Mouse (Mus musculus) embryonic facial prominence, embryonic 11.5 days (tissue): ENCODE measurements at regions not wholly inside any gene's neighbourhood (a gene's known extent, or its start where the extent isn't known, plus 50 kb on each side); places are given as distances from the start of the nearest gene placed in this dataset.

Source experiments
- ATAC-seq: fragments of 200-750 bp; cut with Nextera tagmentation; replicated peaks from 2 replicates; pipeline ENCODE4 v1.8.0; 2017; ENCODE audit warnings: low read depth; ENCODE audit not compliant: insufficient number of reproducible peaks, low FRiP score, low TSS enrichment
- DNase-seq: peaks from one replicate; pipeline ENCODE4 v3.0.0-alpha.2; 2015; ENCODE audit warnings: low spot score
- H3K27ac ChIP-seq: fragments of 300-500 bp; sonication (generic); replicated peaks from 2 replicates; pipeline ENCODE4 v1.5.1; 2014; ENCODE audit warnings: mild to moderate bottlenecking, low read depth, low read length, control low read depth
- H3K27me3 ChIP-seq: fragments of 300-500 bp; sonication (generic); 2 replicates; pipeline ENCODE4 v1.6.1; 2014; ENCODE audit warnings: mild to moderate bottlenecking, low read length, moderate library complexity, mixed read lengths; ENCODE audit not compliant: control insufficient read depth, insufficient read depth
- H3K36me3 ChIP-seq: fragments of 300-500 bp; sonication (generic); replicated peaks from 2 replicates; pipeline ENCODE4 v1.6.1; 2014; ENCODE audit warnings: low read depth, mild to moderate bottlenecking, low read length, moderate library complexity, mixed read lengths; ENCODE audit not compliant: control insufficient read depth, insufficient read depth
- H3K4me1 ChIP-seq: fragments of 300-500 bp; sonication (generic); 2 replicates; pipeline ENCODE4 v1.6.1; 2014; ENCODE audit warnings: low read length, mixed read lengths; ENCODE audit not compliant: control insufficient read depth, insufficient read depth
- H3K4me2 ChIP-seq: fragments of 300-500 bp; sonication (generic); 2 replicates; pipeline ENCODE4 v1.6.1; 2014; ENCODE audit warnings: low read depth, mild to moderate bottlenecking, control low read depth, low read length, moderate library complexity
- H3K4me3 ChIP-seq: fragments of 300-500 bp; sonication (generic); 2 replicates; pipeline ENCODE4 v1.5.1; 2014; ENCODE audit warnings: low read depth, low read length, control low read depth
- H3K9ac ChIP-seq: fragments of 300-500 bp; sonication (generic); replicated peaks from 2 replicates; pipeline ENCODE4 v1.6.1; 2014; ENCODE audit warnings: mild to moderate bottlenecking, control low read depth, low read length
- H3K9me3 ChIP-seq: fragments of 300-500 bp; sonication (generic); replicated peaks from 2 replicates; pipeline ENCODE4 v1.6.1; 2016; ENCODE audit warnings: mild to moderate bottlenecking, low read length, inconsistent platforms, mixed read lengths; ENCODE audit not compliant: control insufficient read depth
- WGBS: fragments of 180-500 bp; shearing (Covaris S2); extraction: QIAGEN DNeasy Blood & Tissue Kit; methylation state at CpG from one replicate; pipeline ENCODE4 v1.1.7; 2014; 5-methylcytosine and 5-hydroxymethylcytosine counted together

- Histone ChIP-seq H3K27ac (no peak overlapping the region), H3K36me3 (no peaks in the 10 kb centered on the region), H3K4me2 (no peak overlapping the region), H3K9ac (no peak overlapping the region), H3K27me3 (no peaks in the 10 kb centered on the region), H3K4me1 (no peaks in the 10 kb centered on the region), H3K4me3 (no peak overlapping the region), H3K9me3 (no peaks in the 10 kb centered on the region)
- WGBS, result 72% methylated on average over 3 of the region's 3 CpGs
- DNase-seq, result no peak
- ATAC-seq, result no peak
These were observed 1229.3 kb upstream of the Slc10a2 start for GRCm38 (mm10) chr8:6334254-6334993.

GRCm38 (mm10) chr8:6321346-6321745 is 1216.2 kb upstream of the Slc10a2 start:
- ATAC-seq (no peak), DNase-seq (no peak)
- Histone ChIP-seq H3K36me3 (no peaks in the 10 kb centered on the region), H3K27me3 (no peaks in the 10 kb centered on the region), H3K27ac (no peak overlapping the region), H3K4me1 (no peaks in the 10 kb centered on the region), H3K9ac (no peak overlapping the region), H3K4me2 (no peak overlapping the region), H3K9me3 (no peaks in the 10 kb centered on the region), H3K4me3 (no peak overlapping the region)
- 80% methylated on average over 1 of the region's 1 CpGs for WGBS

- 74% methylated on average over 4 of the region's 4 CpGs for WGBS
- Histone ChIP-seq H3K9ac (no peak overlapping the region), H3K27ac (no peak overlapping the region), H3K4me1 (no peaks in the 10 kb centered on the region), H3K9me3 (no peaks in the 10 kb centered on the region), H3K36me3 (no peaks in the 10 kb centered on the region), H3K27me3 (no peaks in the 10 kb centered on the region), H3K4me2 (no peak overlapping the region), H3K4me3 (no peak overlapping the region)
- DNase-seq, result no peak
- ATAC-seq, result no peak
These were observed 1210.2 kb upstream of the Slc10a2 start for GRCm38 (mm10) chr8:6315162-6315845.

- no peak overlapping the region for H3K9ac ChIP-seq
- no peak for ATAC-seq
- no peak overlapping the region for H3K27ac ChIP-seq
- DNase-seq, result no peak
- no peaks in the 10 kb centered on the region for H3K4me1 ChIP-seq
- no peaks in the 10 kb centered on the region for H3K36me3 ChIP-seq
- H3K4me2 ChIP-seq, result no peak overlapping the region
- no peak overlapping the region for H3K4me3 ChIP-seq
- H3K9me3 ChIP-seq, result no peaks in the 10 kb centered on the region
- 65% methylated on average over 3 of the region's 3 CpGs for WGBS
- H3K27me3 ChIP-seq, result no peaks in the 10 kb centered on the region
These were observed 1183.7 kb upstream of the Slc10a2 start for GRCm38 (mm10) chr8:6288889-6289288.

GRCm38 (mm10) chr8:6279903-6280302 is 1174.8 kb upstream of the Slc10a2 start:
- Histone ChIP-seq H3K4me1 (no peaks in the 10 kb centered on the region), H3K9me3 (no peaks in the 10 kb centered on the region), H3K4me3 (no peak overlapping the region), H3K36me3 (no peaks in the 10 kb centered on the region), H3K9ac (no peak overlapping the region), H3K4me2 (no peak overlapping the region), H3K27ac (no peak overlapping the region), H3K27me3 (no peaks in the 10 kb centered on the region)
- ATAC-seq (no peak), DNase-seq (no peak)
- WGBS, result 87% methylated on average over 1 of the region's 1 CpGs
